Mouse (Mus musculus) colon, adult 2 months (tissue): ENCODE data around the gene Snx32. TPM values are rescaled to one million over a fixed set of nuclear protein-coding genes. Genes with fewer than 3 reads are reported as not detected.

Experiments
- polyA plus RNA-seq: library from polyadenylated mRNA; depleted of rRNA; stranded (reverse); fragments of >200 nt; gene quantifications from 2 replicates; pipeline ENCODE4 v1.2.3, GENCODE M21; 2012; rRNA removed

Gene Snx32
- 4.2 and 4.4 TPM in 2 replicates for polyA plus RNA-seq

GRCm38 (mm10) chr19:5510031-5511026 lies at the start of gene Snx32:
Gene Snx32, minus strand, starts transcription at chr19:5510538.

GRCm38 (mm10) chr19:5503687-5504086 lies 6.7 kb downstream of the Snx32 start, which contains the start of gene 1700020D05Rik:
Gene 1700020D05Rik, minus strand, starts transcription at chr19:5503787.

GRCm38 (mm10) chr19:5490313-5490897 lies 19.9 kb downstream of the Snx32 start, which contains the start of gene Cfl1:
Gene Cfl1, plus strand, starts transcription at chr19:5490455.

GRCm38 (mm10) chr19:5487768-5488550 lies 22.4 kb downstream of the Snx32 start, which contains the start of gene Mus81:
Gene Mus81, minus strand, starts transcription at chr19:5488402.

GRCm38 (mm10) chr19:5473720-5474119 lies 36.6 kb downstream of the Snx32 start, which contains the start of gene Efemp2:
Gene Efemp2, plus strand, starts transcription at chr19:5473954.

GRCm38 (mm10) chr19:5468374-5468773 lies 42.0 kb downstream of the Snx32 start, which contains the start of gene Ctsw:
Gene Ctsw, minus strand, starts transcription at chr19:5468507.

GRCm38 (mm10) chr19:5460465-5460911 lies 49.9 kb downstream of the Snx32 start, which contains the start of gene Fibp:
Gene Fibp, plus strand, starts transcription at chr19:5460615.

GRCm38 (mm10) chr19:5457746-5458442 lies 52.4 kb downstream of the Snx32 start, which contains the start of gene Ccdc85b:
Gene Ccdc85b, minus strand, starts transcription at chr19:5457894.

GRCm38 (mm10) chr19:5447515-5448353 lies 62.6 kb downstream of the Snx32 start, which contains the start of gene Fosl1:
Gene Fosl1, plus strand, starts transcription at chr19:5447547.

Other genes with a start within 250 kb of the Snx32 start
- gene Pacs1, start 237.4 kb downstream of the Snx32 start, polyA plus RNA-seq = 12.2 and 14.3 TPM in 2 replicates
- 98.0 and 109 TPM in 2 replicates for gene Sf3b2, start 215.1 kb downstream of the Snx32 start, polyA plus RNA-seq
- gene Gal3st3, start 212.2 kb downstream of the Snx32 start, polyA plus RNA-seq = 0.16 and 0.31 TPM in 2 replicates
- not detected in 2 replicates for gene Catsper1, start 174.8 kb downstream of the Snx32 start, polyA plus RNA-seq
- gene Cst6, start 161.0 kb downstream of the Snx32 start, polyA plus RNA-seq = 7.1 and 14.1 TPM in 2 replicates
- gene Eif1ad, start 143.8 kb downstream of the Snx32 start, polyA plus RNA-seq = 19.8 and 21.3 TPM in 2 replicates
- gene Banf1, start 143.4 kb downstream of the Snx32 start, polyA plus RNA-seq = 71.2 and 91.0 TPM in 2 replicates
- 15.2 and 19.0 TPM in 2 replicates for gene Sart1, start 121.8 kb downstream of the Snx32 start, polyA plus RNA-seq
- 0.33 and 1.9 TPM in 2 replicates for gene Tsga10ip, start 108.0 kb downstream of the Snx32 start, polyA plus RNA-seq
- 95.7 and 96.8 TPM in 2 replicates for gene Drap1, start 85.6 kb downstream of the Snx32 start, polyA plus RNA-seq
- gene AI837181, start 85.4 kb downstream of the Snx32 start, polyA plus RNA-seq = 85.1 and 96.6 TPM in 2 replicates
- 1.3 and 4.0 TPM in 2 replicates for gene Fosl1, start 63.0 kb downstream of the Snx32 start, polyA plus RNA-seq
- gene Ccdc85b, start 52.6 kb downstream of the Snx32 start, polyA plus RNA-seq = 10.3 and 10.6 TPM in 2 replicates
- 124 and 150 TPM in 2 replicates for gene Fibp, start 49.9 kb downstream of the Snx32 start, polyA plus RNA-seq
- 2.0 and 3.5 TPM in 2 replicates for gene Ctsw, start 42.0 kb downstream of the Snx32 start, polyA plus RNA-seq
- 52.6 and 58.6 TPM in 2 replicates for gene Efemp2, start 36.6 kb downstream of the Snx32 start, polyA plus RNA-seq
- 31.9 and 38.6 TPM in 2 replicates for gene Mus81, start 22.1 kb downstream of the Snx32 start, polyA plus RNA-seq
- gene Cfl1, start 20.1 kb downstream of the Snx32 start, polyA plus RNA-seq = 350 and 446 TPM in 2 replicates
- gene 1700020D05Rik, start 6.8 kb downstream of the Snx32 start, polyA plus RNA-seq = 0.30 and 0.34 TPM in 2 replicates
- gene Ovol1, start 50.1 kb upstream of the Snx32 start, polyA plus RNA-seq = 23.0 and 29.1 TPM in 2 replicates
- 18.2 and 20.7 TPM in 2 replicates for gene Ap5b1, start 57.5 kb upstream of the Snx32 start, polyA plus RNA-seq
- 40.4 and 56.8 TPM in 2 replicates for gene Rnaseh2c, start 91.3 kb upstream of the Snx32 start, polyA plus RNA-seq
- gene Kat5, start 99.7 kb upstream of the Snx32 start, polyA plus RNA-seq = 45.6 and 50.6 TPM in 2 replicates
- gene Rela, start 126.9 kb upstream of the Snx32 start, polyA plus RNA-seq = 61.1 and 66.8 TPM in 2 replicates
- 52.0 and 56.1 TPM in 2 replicates for gene Sipa1, start 153.2 kb upstream of the Snx32 start, polyA plus RNA-seq
- 116 and 122 TPM in 2 replicates for gene Map3k11, start 178.2 kb upstream of the Snx32 start, polyA plus RNA-seq
- gene Pcnx3, start 178.4 kb upstream of the Snx32 start, polyA plus RNA-seq = 206 and 220 TPM in 2 replicates
- gene Kcnk7, start 193.8 kb upstream of the Snx32 start, polyA plus RNA-seq = 0.90 and 1.1 TPM in 2 replicates
- gene Ehbp1l1, start 215.8 kb upstream of the Snx32 start, polyA plus RNA-seq = 82.2 and 84.7 TPM in 2 replicates
- 138 and 150 TPM in 2 replicates for gene Fam89b, start 219.1 kb upstream of the Snx32 start, polyA plus RNA-seq
- 63.8 and 65.6 TPM in 2 replicates for gene Ltbp3, start 230.4 kb upstream of the Snx32 start, polyA plus RNA-seq